Mouse (Mus musculus): ENCODE data around the gene Mrps31.
A peak's percentile ranks its signal among the peaks of the same experiment; 100 is the strongest.

The Mrps31 gene

GRCm38 (mm10) chr8:22411282-22411702 is at the start of gene Mrps31:
Gene Mrps31 (plus strand): TSS chr8:22411361.
- DNase-seq, result peak; percentile 81

GRCm38 (mm10) chr8:22376311-22376710 is 34.9 kb upstream of the Mrps31 start:
- no peak for DNase-seq

GRCm38 (mm10) chr8:22376903-22377302 is 34.3 kb upstream of the Mrps31 start:
- DNase-seq, result peak; percentile 35

GRCm38 (mm10) chr8:22380934-22381333 is 30.2 kb upstream of the Mrps31 start:
- no peak for DNase-seq

GRCm38 (mm10) chr8:22382824-22383595 is 28.2 kb upstream of the Mrps31 start:
- no peak for DNase-seq

- no peak for DNase-seq
Measured at GRCm38 (mm10) chr8:22385158-22385557, 26.0 kb upstream of the Mrps31 start.

GRCm38 (mm10) chr8:22389874-22390273 is 21.3 kb upstream of the Mrps31 start:
- peak; percentile 28 for DNase-seq

GRCm38 (mm10) chr8:22390766-22391463 is 20.2 kb upstream of the Mrps31 start:
- peak; percentile 71 for DNase-seq

- peak; percentile 79 for DNase-seq
Measured at GRCm38 (mm10) chr8:22394471-22394870, 16.7 kb upstream of the Mrps31 start.

GRCm38 (mm10) chr8:22395256-22395655 is 15.9 kb upstream of the Mrps31 start:
- no peak for DNase-seq

GRCm38 (mm10) chr8:22397811-22398141 is 13.4 kb upstream of the Mrps31 start:
- DNase-seq, result no peak

- DNase-seq, result peak; percentile 88
Measured at GRCm38 (mm10) chr8:22398142-22398951, 12.8 kb upstream of the Mrps31 start, which contains the start of gene Slc25a15. Gene Slc25a15 (minus strand): TSS chr8:22398597.

GRCm38 (mm10) chr8:22399285-22399880 is 11.8 kb upstream of the Mrps31 start:
- DNase-seq, result peak; percentile 20

GRCm38 (mm10) chr8:22400593-22400992 is 10.6 kb upstream of the Mrps31 start:
- no peak for DNase-seq

- no peak for DNase-seq
Measured at GRCm38 (mm10) chr8:22403235-22403634, 7.9 kb upstream of the Mrps31 start.

GRCm38 (mm10) chr8:22405733-22406132 is 5.4 kb upstream of the Mrps31 start:
- DNase-seq, result no peak

GRCm38 (mm10) chr8:22410688-22411281 is 376 bp upstream of the Mrps31 start:
- no peak for DNase-seq

- DNase-seq, result no peak
Measured at GRCm38 (mm10) chr8:22411971-22412370, 810 bp downstream of the Mrps31 start.
